Mouse (Mus musculus) hindbrain, embryonic 10.5 days (tissue): ENCODE data around the gene Tmem184b. TPM values are rescaled to one million over a fixed set of nuclear protein-coding genes. Genes with fewer than 3 reads are reported as not detected.

Source experiments
- DNase-seq: peaks from one replicate; pipeline ENCODE4 v3.0.0-alpha.2; 2017; ENCODE audit warnings: low spot score
- H3K27ac ChIP-seq: fragments of 300-500 bp; sonication (generic); 2 replicates; pipeline ENCODE4 v1.5.1; 2016; ENCODE audit warnings: mild to moderate bottlenecking, moderate library complexity
- H3K27me3 ChIP-seq: fragments of 300-500 bp; sonication (generic); 2 replicates; pipeline ENCODE4 v1.6.1; 2016; ENCODE audit warnings: mild to moderate bottlenecking; ENCODE audit not compliant: poor library complexity, insufficient read depth, severe bottlenecking
- H3K36me3 ChIP-seq: fragments of 300-500 bp; sonication (generic); 2 replicates; pipeline ENCODE4 v1.6.1; 2016; ENCODE audit warnings: mild to moderate bottlenecking, moderate library complexity
- H3K4me1 ChIP-seq: fragments of 300-500 bp; sonication (generic); replicated peaks from 2 replicates; pipeline ENCODE4 v1.6.1; 2016; ENCODE audit warnings: mild to moderate bottlenecking
- H3K4me3 ChIP-seq: fragments of 300-500 bp; sonication (generic); 2 replicates; pipeline ENCODE4 v1.5.1; 2016; ENCODE audit warnings: mild to moderate bottlenecking, moderate library complexity
- H3K9me3 ChIP-seq: fragments of 300-500 bp; sonication (generic); 2 replicates; pipeline ENCODE4 v1.6.1; 2016; ENCODE audit warnings: mild to moderate bottlenecking, moderate library complexity
- WGBS: fragments of 180-500 bp; shearing (Covaris S2); methylation state at CpG from one replicate; pipeline ENCODE4 v1.1.7; 2016; 5-methylcytosine and 5-hydroxymethylcytosine counted together
- polyA plus RNA-seq: library from polyadenylated mRNA; unstranded; fragments of >200 nt; fragmentation: Nextera tagmentation; extraction: Ambion mirVana; gene quantifications from 2 replicates; pipeline ENCODE4 v1.2.1, GENCODE M21; 2016

Gene Tmem184b
- polyA plus RNA-seq, 1 experiment from 2014 or later: 54.8 TPM

DNA sequence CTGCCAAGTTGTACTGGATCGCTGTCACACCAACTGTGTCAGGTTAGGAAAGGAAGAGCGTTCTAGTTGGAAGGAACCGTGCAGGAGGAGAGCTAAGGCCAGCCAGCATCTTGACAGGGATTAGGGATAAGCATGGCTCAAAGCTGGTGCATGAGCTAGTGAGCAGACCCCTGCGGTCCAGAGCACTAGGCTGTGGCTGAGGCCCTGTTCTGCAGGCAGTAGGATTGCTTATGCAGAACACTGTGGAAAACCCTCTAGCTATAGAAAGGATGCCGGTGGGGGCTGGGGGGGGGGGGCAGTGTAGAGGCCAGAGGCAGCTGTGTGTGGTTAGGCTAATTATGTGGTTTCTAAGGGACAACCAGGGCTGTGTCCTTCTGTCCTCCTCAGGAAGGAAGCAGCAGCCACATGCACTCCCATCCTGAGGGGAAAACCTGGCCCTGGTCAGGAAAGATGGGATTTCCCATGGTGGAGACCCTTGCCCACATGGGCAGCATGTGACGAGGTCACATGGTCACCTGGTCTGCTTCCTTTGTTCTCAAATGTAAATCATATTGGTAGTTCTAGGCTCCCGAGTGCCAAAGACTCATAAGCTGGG is 68.2 kb downstream of the Tmem184b start:
- no peaks in the 10 kb centered on the region for H3K36me3 ChIP-seq
- H3K27me3 ChIP-seq: no peaks in the 10 kb centered on the region
- no peak overlapping the region for H3K4me3 ChIP-seq
- no peak for DNase-seq
- H3K27ac ChIP-seq: peak overlapping the region; percentile 14
- no peaks in the 10 kb centered on the region for H3K9me3 ChIP-seq
- WGBS: 65% methylated on average over 7 of the region's 7 CpGs
- H3K4me1 ChIP-seq: peaks cover 15% of the 10 kb centered on the region

DNA sequence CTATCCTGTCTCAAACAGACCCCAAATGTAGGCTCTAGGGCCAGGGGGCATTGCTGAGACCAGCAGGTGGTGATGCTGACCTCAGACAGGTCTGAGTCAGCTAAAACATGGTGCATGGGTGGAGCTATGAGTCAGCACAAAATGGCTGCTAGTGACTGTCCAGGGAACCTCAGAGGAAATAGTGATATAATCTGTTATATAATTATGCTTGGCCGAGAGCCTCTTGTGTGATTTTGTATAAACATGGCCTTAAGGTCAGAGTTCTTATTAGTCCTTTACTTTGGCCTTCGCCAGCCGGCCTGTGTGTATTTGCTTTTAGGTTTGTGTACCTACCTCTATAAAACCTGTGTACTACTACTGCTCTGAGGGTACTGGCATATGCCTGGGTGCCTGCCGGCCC is 70.0 kb downstream of the Tmem184b start:
- Histone ChIP-seq H3K9me3 (no peaks in the 10 kb centered on the region), H3K4me3 (no peak overlapping the region)
- WGBS: 83% methylated on average over 4 of the region's 4 CpGs

DNA sequence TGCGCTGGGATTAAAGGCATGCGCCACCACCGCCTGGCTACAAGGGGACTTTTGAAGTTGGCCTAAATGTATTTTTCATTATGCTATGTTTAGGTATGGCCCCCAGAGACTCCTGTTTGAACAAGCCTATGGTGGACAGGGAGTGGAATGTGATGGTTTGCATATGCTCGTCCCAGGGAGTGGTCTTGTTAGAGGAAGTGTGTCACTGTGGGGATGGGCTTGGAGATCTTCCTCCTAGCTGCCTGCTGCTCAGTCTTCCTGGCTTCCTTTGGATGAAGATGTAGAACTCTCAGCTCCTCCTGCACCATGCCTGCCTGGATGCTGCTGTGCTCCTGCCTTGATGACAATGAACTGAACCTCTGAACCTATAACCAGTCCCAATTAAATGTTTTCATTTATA is 72.8 kb downstream of the Tmem184b start:
- Histone ChIP-seq H3K9me3 (no peaks in the 10 kb centered on the region), H3K27me3 (no peaks in the 10 kb centered on the region), H3K4me1 (peaks cover 38% of the 10 kb centered on the region), H3K27ac (no peak overlapping the region), H3K36me3 (no peaks in the 10 kb centered on the region), H3K4me3 (no peak overlapping the region)
- DNase-seq: no peak
- 69% methylated on average over 4 of the region's 4 CpGs for WGBS

More for the DNA sequence above, 70.0 kb downstream of the Tmem184b start:
- H3K36me3 ChIP-seq: no peaks in the 10 kb centered on the region
- no peak overlapping the region for H3K27ac ChIP-seq
- H3K4me1 ChIP-seq: peaks cover 15% of the 10 kb centered on the region
- no peaks in the 10 kb centered on the region for H3K27me3 ChIP-seq
- no peak for DNase-seq

DNA sequence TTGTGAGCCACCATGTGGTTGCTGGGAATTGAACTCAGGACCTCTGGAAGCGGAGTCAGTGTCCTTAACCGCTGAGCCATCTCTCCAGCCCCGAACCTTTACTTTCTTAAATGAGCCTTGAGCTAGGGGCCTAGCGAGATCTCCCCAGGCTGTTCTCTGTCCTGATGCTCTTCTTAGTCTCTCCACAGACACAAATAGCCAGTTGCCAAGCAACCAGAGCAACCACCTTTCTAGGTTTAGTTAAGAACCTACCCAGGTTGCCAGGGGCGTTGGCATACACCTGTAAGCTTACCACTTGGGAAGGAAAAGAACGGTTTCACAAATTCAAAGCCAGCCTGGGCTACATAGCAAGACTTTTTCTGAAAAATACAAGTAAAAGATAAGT is 73.4 kb downstream of the Tmem184b start:
- Histone ChIP-seq H3K4me1 (peaks cover 38% of the 10 kb centered on the region), H3K36me3 (no peaks in the 10 kb centered on the region), H3K27ac (no peak overlapping the region), H3K4me3 (no peak overlapping the region), H3K9me3 (no peaks in the 10 kb centered on the region), H3K27me3 (no peaks in the 10 kb centered on the region)
- DNase-seq: no peak
- 90% methylated on average over 6 of the region's 6 CpGs for WGBS

DNA sequence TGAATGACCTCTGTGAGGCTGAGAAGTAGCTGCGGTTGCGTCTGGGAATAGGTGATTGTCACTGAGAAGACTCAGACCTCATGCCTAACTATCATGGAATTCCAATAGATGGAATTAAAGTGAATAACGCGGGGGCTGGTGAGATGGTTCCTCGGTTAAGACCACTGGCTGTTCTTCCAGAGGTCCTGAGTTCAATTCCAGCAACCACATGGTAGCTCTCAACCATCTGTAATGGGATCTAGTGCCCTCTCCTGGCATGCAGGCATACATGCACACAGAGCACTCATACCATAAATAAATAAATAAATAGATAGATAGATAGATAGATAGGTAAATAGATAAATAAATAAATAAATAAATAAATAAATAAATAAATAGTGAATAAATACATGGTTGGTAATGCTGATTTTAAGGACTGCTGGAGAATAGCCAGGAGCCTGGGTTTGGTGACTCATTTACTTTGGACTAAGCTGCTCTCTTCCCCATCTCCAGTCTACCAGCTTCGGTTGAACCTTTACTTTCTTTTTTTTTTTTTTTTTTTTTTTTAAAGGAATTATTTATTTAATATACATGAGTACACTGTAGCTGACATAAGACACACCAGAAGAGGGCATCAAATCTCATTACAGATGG is 73.9 kb downstream of the Tmem184b start:
- peaks cover 38% of the 10 kb centered on the region for H3K4me1 ChIP-seq
- H3K27me3 ChIP-seq: no peaks in the 10 kb centered on the region
- H3K36me3 ChIP-seq: no peaks in the 10 kb centered on the region
- 98% methylated on average over 6 of the region's 6 CpGs for WGBS
- no peaks in the 10 kb centered on the region for H3K9me3 ChIP-seq
- no peak for DNase-seq
- H3K4me3 ChIP-seq: no peak overlapping the region
- H3K27ac ChIP-seq: no peak overlapping the region

DNA sequence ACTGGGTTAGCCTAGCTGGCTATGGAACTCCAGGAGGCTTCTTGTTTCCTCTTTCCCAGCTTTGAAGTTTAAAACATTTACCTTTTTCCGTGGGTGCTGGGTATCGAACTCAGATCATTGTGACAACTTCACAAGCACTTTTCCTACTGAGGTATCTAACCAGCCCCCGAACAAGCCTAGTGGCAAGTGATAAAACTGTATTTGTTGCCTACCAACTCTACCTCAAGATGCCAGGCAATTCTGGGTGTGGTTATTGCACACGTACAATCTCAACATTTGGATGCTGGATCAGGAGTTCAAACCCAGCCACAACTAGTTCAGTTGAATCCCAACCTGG is 74.5 kb downstream of the Tmem184b start:
- Histone ChIP-seq H3K27ac (peak overlapping the region; percentile 95; the same call in 1 of the 2 replicates), H3K36me3 (no peaks in the 10 kb centered on the region), H3K4me3 (no peak overlapping the region), H3K4me1 (peaks cover 44% of the 10 kb centered on the region), H3K9me3 (no peaks in the 10 kb centered on the region), H3K27me3 (no peaks in the 10 kb centered on the region)
- WGBS: 91% methylated on average over 4 of the region's 4 CpGs
- DNase-seq: no peak

GRCm38 (mm10) chr15:79328058-79328938 is 75.1 kb downstream of the Tmem184b start, which contains the start of gene Pla2g6:
Gene Pla2g6, minus strand, starts transcription at chr15:79328390.
- Histone ChIP-seq H3K4me1 (peaks cover 50% of the 10 kb centered on the region), H3K9me3 (no peaks in the 10 kb centered on the region), H3K27me3 (no peaks in the 10 kb centered on the region), H3K27ac (peak within 1 kb of the TSS; percentile 95), H3K4me3 (peak within 1 kb of the TSS; percentile 69), H3K36me3 (no peaks in the 10 kb centered on the region)
- DNase-seq: peak; percentile 100
- 5% methylated on average over 46 of the region's 46 CpGs for WGBS

DNA sequence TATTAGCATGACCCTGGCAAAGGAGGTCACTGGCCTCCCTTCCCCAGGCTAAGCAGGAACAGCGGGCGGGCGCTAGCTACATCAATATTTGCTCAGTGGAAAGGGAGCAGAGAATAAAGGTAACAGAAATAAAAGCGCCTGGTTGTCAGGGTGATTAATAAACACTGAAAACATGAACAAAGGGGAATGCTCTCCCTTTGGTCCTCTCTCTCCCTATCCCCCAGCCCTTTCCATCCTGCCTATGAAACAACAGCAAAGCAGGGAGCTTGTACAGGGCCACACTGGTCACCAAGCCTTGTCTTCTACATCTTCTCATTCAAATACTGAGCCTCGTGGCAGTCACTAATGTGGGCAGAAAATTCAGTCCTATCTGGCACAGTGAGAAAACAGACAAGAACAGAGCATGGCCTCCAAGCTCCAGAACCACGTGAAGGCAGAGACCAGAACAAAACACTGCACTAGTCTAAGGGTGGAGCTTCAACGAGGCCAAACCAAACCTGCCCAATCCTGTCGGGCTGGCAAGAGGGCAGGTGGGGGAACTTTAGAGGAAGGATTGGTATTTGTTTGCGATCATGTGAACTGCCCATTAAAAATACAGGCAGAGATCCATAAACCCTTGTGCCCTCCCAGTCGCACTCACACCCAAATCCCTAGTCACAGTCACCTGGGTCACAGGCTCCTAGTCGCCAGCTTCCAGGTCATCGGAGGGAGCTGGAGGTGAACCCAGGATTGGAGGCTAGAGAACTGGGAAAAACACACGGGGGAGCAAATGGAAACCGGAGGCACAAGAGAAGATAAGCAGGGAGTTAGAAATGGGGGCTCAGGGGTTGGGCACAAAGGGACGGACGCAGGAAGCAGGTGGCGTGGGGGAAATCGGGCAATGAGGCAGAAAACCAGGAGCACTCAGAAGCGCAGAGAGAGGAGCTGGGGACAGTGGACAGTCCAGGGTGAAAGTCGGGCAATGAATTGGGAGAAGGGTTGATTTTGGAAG is 76.1 kb downstream of the Tmem184b start:
- DNase-seq: peak; percentile 54
- Histone ChIP-seq H3K27me3 (no peaks in the 10 kb centered on the region), H3K27ac (peak overlapping the region; percentile 95), H3K36me3 (no peaks in the 10 kb centered on the region), H3K4me1 (peaks cover 58% of the 10 kb centered on the region), H3K9me3 (no peaks in the 10 kb centered on the region), H3K4me3 (peak overlapping the region; percentile 69)
- 11% methylated on average over 20 of the region's 20 CpGs for WGBS

- no peak for DNase-seq
- no peak overlapping the region for H3K4me3 ChIP-seq
- peaks cover 58% of the 10 kb centered on the region for H3K4me1 ChIP-seq
- no peaks in the 10 kb centered on the region for H3K9me3 ChIP-seq
- peak overlapping the region; percentile 95 for H3K27ac ChIP-seq
- H3K27me3 ChIP-seq: no peaks in the 10 kb centered on the region
- 74% methylated on average over 4 of the region's 4 CpGs for WGBS
- H3K36me3 ChIP-seq: no peaks in the 10 kb centered on the region
These were observed 77.1 kb downstream of the Tmem184b start for GRCm38 (mm10) chr15:79326264-79326663.

DNA sequence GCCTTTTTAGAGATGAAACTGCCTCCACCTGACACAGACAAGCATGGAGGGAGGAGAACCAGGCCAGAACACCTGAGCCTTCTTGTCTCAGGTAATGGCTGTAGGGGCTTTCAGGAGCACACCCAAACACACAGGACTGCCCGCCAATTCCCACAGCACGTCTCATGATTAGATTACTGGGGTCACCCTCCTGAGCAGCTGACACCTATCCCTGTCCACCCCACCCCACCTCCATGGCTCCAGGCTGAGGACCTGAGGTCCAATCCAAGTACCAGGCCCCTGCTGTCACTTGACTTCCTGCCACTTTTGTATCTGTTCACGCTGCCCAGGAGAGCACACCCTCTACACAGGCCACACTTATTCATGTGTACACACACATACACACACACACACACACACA is 77.6 kb downstream of the Tmem184b start:
- 91% methylated on average over 3 of the region's 3 CpGs for WGBS
- H3K36me3 ChIP-seq: no peaks in the 10 kb centered on the region
- H3K27ac ChIP-seq: peak overlapping the region; percentile 95
- peaks cover 58% of the 10 kb centered on the region for H3K4me1 ChIP-seq
- DNase-seq: no peak
- no peaks in the 10 kb centered on the region for H3K9me3 ChIP-seq
- no peaks in the 10 kb centered on the region for H3K27me3 ChIP-seq
- H3K4me3 ChIP-seq: no peak overlapping the region

GRCm38 (mm10) chr15:79324373-79324772 is 79.0 kb downstream of the Tmem184b start:
- H3K27ac ChIP-seq: peak overlapping the region; percentile 36
- H3K4me1 ChIP-seq: peaks cover 58% of the 10 kb centered on the region
- H3K4me3 ChIP-seq: no peak overlapping the region
- no peak for DNase-seq
- H3K9me3 ChIP-seq: no peaks in the 10 kb centered on the region
- WGBS: 92% methylated on average over 3 of the region's 3 CpGs
- H3K36me3 ChIP-seq: no peaks in the 10 kb centered on the region
- H3K27me3 ChIP-seq: no peaks in the 10 kb centered on the region

DNA sequence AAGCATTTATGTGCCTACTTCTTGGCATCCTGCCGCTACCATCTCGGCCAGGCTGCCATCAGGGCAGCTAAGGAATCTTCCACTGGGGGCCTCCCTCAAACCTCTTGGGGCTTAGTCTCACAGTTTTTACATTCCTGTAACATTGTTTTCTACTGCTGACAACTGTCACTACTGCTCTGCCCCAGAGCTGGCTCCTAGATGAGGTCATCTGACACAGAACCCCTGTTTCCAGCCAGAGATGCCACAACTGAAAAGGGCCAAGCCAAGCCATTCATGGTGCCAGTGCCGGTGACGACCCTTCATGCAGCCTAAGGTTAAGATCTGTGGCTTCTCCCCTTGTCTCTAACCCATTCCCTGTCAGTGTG is 79.6 kb downstream of the Tmem184b start:
- H3K9me3 ChIP-seq: no peaks in the 10 kb centered on the region
- no peaks in the 10 kb centered on the region for H3K27me3 ChIP-seq
- H3K36me3 ChIP-seq: no peaks in the 10 kb centered on the region
- no peak for DNase-seq
- 86% methylated on average over 4 of the region's 4 CpGs for WGBS
- peaks cover 58% of the 10 kb centered on the region for H3K4me1 ChIP-seq
- H3K27ac ChIP-seq: peak overlapping the region; percentile 36
- H3K4me3 ChIP-seq: no peak overlapping the region
